Mouse (Mus musculus) hindbrain, embryonic 14.5 days (tissue): ENCODE measurements around the gene Ccdc69. TPM values are rescaled to one million over a fixed set of nuclear protein-coding genes. Genes with fewer than 3 reads are reported as not detected.

Experiments used
- ATAC-seq: fragments of 200-750 bp; cut with Nextera tagmentation; 2 replicates; pipeline ENCODE4 v1.8.0; 2017; ENCODE audit warnings: moderate number of reproducible peaks, mild to moderate bottlenecking, moderate TSS enrichment, moderate library complexity; ENCODE audit not compliant: low FRiP score
- DNase-seq: peaks from one replicate; pipeline ENCODE4 v3.0.0-alpha.2; 2015; ENCODE audit warnings: low spot score
- H3K27ac ChIP-seq: fragments of 300-500 bp; sonication (generic); 2 replicates; pipeline ENCODE4 v1.5.1; 2014; ENCODE audit warnings: mild to moderate bottlenecking, moderate library complexity
- H3K27me3 ChIP-seq: fragments of 300-500 bp; sonication (generic); 2 replicates; pipeline ENCODE4 v1.6.1; 2014; ENCODE audit warnings: mild to moderate bottlenecking, low read length, mixed read lengths; ENCODE audit not compliant: control insufficient read depth, insufficient read depth
- H3K36me3 ChIP-seq: fragments of 300-500 bp; sonication (generic); replicated peaks from 2 replicates; pipeline ENCODE4 v1.6.1; 2014; ENCODE audit not compliant: control insufficient read depth, insufficient read depth
- H3K4me1 ChIP-seq: fragments of 300-500 bp; sonication (generic); replicated peaks from 2 replicates; pipeline ENCODE4 v1.6.1; 2014; ENCODE audit warnings: antibody characterized with exemption, low read length, mixed read lengths; ENCODE audit not compliant: control insufficient read depth, insufficient read depth
- H3K4me2 ChIP-seq: fragments of 300-500 bp; sonication (generic); replicated peaks from 2 replicates; pipeline ENCODE4 v1.6.1; 2014; ENCODE audit warnings: mild to moderate bottlenecking, moderate library complexity
- H3K4me3 ChIP-seq: fragments of 300-500 bp; sonication (generic); replicated peaks from 2 replicates; pipeline ENCODE4 v1.5.1; 2014; ENCODE audit warnings: mild to moderate bottlenecking, low read length
- H3K9ac ChIP-seq: fragments of 300-500 bp; sonication (generic); 2 replicates; pipeline ENCODE4 v1.6.1; 2014
- H3K9me3 ChIP-seq: fragments of 300-500 bp; sonication (generic); 2 replicates; pipeline ENCODE4 v1.6.1; 2016; ENCODE audit warnings: low read length; ENCODE audit not compliant: control insufficient read depth
- WGBS: fragments of 180-500 bp; shearing (Covaris S2); extraction: QIAGEN DNeasy Blood & Tissue Kit; methylation state at CpG from one replicate; pipeline ENCODE4 v1.1.7; 2014; 5-methylcytosine and 5-hydroxymethylcytosine counted together
- polyA plus RNA-seq: library from polyadenylated mRNA; unstranded; fragments of >200 nt; fragmentation: Nextera tagmentation; extraction: Ambion mirVana; gene quantifications from 2 replicates; pipeline ENCODE4 v1.2.1, GENCODE M21; 2014

The Ccdc69 gene
- polyA plus RNA-seq, 1 experiment from 2014 or later = 0.36 TPM

- Histone ChIP-seq H3K4me2 (no peak overlapping the region), H3K9ac (no peak overlapping the region), H3K9me3 (no peaks in the 10 kb centered on the region), H3K27me3 (no peaks in the 10 kb centered on the region), H3K4me3 (no peak overlapping the region), H3K36me3 (no peaks in the 10 kb centered on the region; the same call in 1 of the 2 replicates), H3K4me1 (no peaks in the 10 kb centered on the region), H3K27ac (no peak overlapping the region)
- ATAC-seq = no peak
- DNase-seq = no peak
- WGBS = 64% methylated on average over 7 of the region's 7 CpGs
Measured at GRCm38 (mm10) chr11:55113209-55113860, 35.4 kb upstream of the Ccdc69 start.

- no peaks in the 10 kb centered on the region for H3K9me3 ChIP-seq
- H3K27me3 ChIP-seq = no peaks in the 10 kb centered on the region
- no peak overlapping the region for H3K4me3 ChIP-seq
- no peak for DNase-seq
- H3K27ac ChIP-seq = no peak overlapping the region
- H3K4me2 ChIP-seq = no peak overlapping the region
- WGBS = 83% methylated on average over 7 of the region's 7 CpGs
- peaks cover 7% of the 10 kb centered on the region for H3K36me3 ChIP-seq
- no peaks in the 10 kb centered on the region for H3K4me1 ChIP-seq
- H3K9ac ChIP-seq = no peak overlapping the region
- ATAC-seq = no peak
Measured at GRCm38 (mm10) chr11:55110566-55111169, 32.7 kb upstream of the Ccdc69 start.

DNA sequence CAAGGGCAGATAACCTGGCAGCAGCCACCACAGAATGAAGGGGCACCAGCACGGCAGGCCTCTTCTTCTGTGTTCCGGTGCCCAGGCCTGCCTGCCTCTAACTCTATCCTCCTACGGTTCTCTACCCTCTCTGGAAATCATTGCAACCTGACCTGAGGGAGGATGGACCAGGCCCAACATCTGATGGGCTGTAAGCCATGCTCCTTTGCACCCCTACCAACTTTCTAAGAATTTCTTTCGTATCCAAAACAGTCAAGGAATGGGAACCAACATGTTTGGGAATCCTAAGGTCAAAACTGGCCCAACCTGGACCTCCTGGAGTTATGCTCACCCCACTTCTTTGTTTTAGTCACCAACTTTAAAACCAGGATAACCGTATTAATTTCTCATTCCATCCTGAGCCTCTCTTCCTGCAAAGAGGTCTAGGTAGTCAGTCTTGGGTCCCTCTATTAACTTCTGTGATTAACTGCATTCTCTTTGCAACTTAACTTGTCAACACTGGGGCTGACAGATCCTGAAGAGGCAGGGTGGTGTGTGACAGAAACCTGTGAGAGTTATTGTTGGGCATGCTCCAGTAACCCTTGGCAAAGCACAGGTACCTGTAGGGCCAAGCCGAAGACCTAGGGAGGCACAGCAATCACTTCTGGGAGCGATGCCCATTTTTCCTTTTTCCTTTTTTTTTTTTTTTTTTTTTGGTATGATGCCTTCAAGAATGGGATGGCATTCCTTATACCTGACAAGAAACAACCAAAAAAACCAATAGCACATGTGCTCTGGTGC, 31.8 kb upstream of the Ccdc69 start:
- Histone ChIP-seq H3K9me3 (no peaks in the 10 kb centered on the region), H3K4me2 (no peak overlapping the region), H3K27me3 (no peaks in the 10 kb centered on the region), H3K36me3 (peaks cover 7% of the 10 kb centered on the region), H3K9ac (no peak overlapping the region), H3K4me1 (no peaks in the 10 kb centered on the region), H3K4me3 (no peak overlapping the region), H3K27ac (no peak overlapping the region)
- DNase-seq = no peak
- no peak for ATAC-seq
- 93% methylated on average over 7 of the region's 7 CpGs for WGBS

GRCm38 (mm10) chr11:55106636-55107035, 28.7 kb upstream of the Ccdc69 start:
- Histone ChIP-seq H3K4me2 (no peak overlapping the region), H3K4me3 (no peak overlapping the region), H3K36me3 (peaks cover 7% of the 10 kb centered on the region), H3K9me3 (no peaks in the 10 kb centered on the region), H3K27me3 (no peaks in the 10 kb centered on the region), H3K27ac (no peak overlapping the region), H3K4me1 (no peaks in the 10 kb centered on the region), H3K9ac (no peak overlapping the region)
- WGBS = 100% methylated on average over 1 of the region's 1 CpGs
- ATAC-seq (no peak), DNase-seq (no peak)

GRCm38 (mm10) chr11:55105389-55105788, 27.5 kb upstream of the Ccdc69 start:
- WGBS = 89% methylated on average over 4 of the region's 4 CpGs
- no peaks in the 10 kb centered on the region for H3K4me1 ChIP-seq
- no peak overlapping the region for H3K4me2 ChIP-seq
- no peaks in the 10 kb centered on the region for H3K27me3 ChIP-seq
- H3K36me3 ChIP-seq = peaks cover 7% of the 10 kb centered on the region
- H3K9ac ChIP-seq = no peak overlapping the region
- ATAC-seq = no peak
- H3K27ac ChIP-seq = no peak overlapping the region
- DNase-seq = no peak
- no peaks in the 10 kb centered on the region for H3K9me3 ChIP-seq
- no peak overlapping the region for H3K4me3 ChIP-seq

GRCm38 (mm10) chr11:55103229-55103628, 25.3 kb upstream of the Ccdc69 start:
- DNase-seq (peak; percentile 42), ATAC-seq (no peak)
- H3K27ac ChIP-seq = no peak overlapping the region
- peaks cover 4% of the 10 kb centered on the region; the same call in 1 of the 2 replicates for H3K4me1 ChIP-seq
- 54% methylated on average over 3 of the region's 3 CpGs for WGBS
- H3K4me3 ChIP-seq = no peak overlapping the region
- H3K4me2 ChIP-seq = no peak overlapping the region
- no peak overlapping the region for H3K9ac ChIP-seq
- no peaks in the 10 kb centered on the region for H3K27me3 ChIP-seq
- peaks cover 7% of the 10 kb centered on the region; the same call in 1 of the 2 replicates for H3K36me3 ChIP-seq
- no peaks in the 10 kb centered on the region for H3K9me3 ChIP-seq

GRCm38 (mm10) chr11:55102015-55102414, 24.1 kb upstream of the Ccdc69 start:
- Histone ChIP-seq H3K9me3 (no peaks in the 10 kb centered on the region), H3K27me3 (no peaks in the 10 kb centered on the region), H3K36me3 (peaks cover 7% of the 10 kb centered on the region; the same call in 1 of the 2 replicates), H3K4me3 (no peak overlapping the region), H3K4me2 (no peak overlapping the region), H3K4me1 (peaks cover 4% of the 10 kb centered on the region; the same call in 1 of the 2 replicates), H3K27ac (no peak overlapping the region), H3K9ac (no peak overlapping the region)
- WGBS = 88% methylated on average over 3 of the region's 3 CpGs
- ATAC-seq = no peak
- DNase-seq = no peak

DNA sequence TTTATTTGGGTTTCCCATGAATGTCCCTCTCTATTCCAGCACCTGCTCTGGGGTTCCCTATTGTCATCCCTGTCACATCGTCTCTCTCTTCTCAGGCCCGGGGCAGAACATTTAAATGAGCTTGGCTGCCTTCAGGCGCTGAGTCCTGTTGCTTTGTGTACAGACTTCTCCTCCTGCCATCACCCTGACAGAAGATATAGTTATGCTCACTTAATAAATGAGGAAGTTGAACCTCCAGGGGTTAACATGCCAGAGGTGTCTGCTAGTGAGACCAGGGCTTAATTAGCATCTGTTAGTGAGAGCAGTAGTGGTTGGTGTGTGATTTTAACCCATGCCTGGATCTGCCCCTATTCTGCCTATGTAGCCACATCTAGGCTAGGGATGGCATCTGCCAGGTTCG, 21.9 kb upstream of the Ccdc69 start:
- Histone ChIP-seq H3K27me3 (no peaks in the 10 kb centered on the region), H3K4me2 (no peak overlapping the region), H3K4me1 (peaks cover 4% of the 10 kb centered on the region; the same call in 1 of the 2 replicates), H3K9me3 (no peaks in the 10 kb centered on the region), H3K36me3 (no peaks in the 10 kb centered on the region), H3K9ac (0 out of 2 replicates have a peak overlapping the region, but pooled peaks have one; percentile 16), H3K4me3 (no peak overlapping the region), H3K27ac (no peak overlapping the region)
- DNase-seq = no peak
- whole genome bisulfite sequencing = 23% methylated on average over 4 of the region's 4 CpGs
- ATAC-seq = no peak

DNA sequence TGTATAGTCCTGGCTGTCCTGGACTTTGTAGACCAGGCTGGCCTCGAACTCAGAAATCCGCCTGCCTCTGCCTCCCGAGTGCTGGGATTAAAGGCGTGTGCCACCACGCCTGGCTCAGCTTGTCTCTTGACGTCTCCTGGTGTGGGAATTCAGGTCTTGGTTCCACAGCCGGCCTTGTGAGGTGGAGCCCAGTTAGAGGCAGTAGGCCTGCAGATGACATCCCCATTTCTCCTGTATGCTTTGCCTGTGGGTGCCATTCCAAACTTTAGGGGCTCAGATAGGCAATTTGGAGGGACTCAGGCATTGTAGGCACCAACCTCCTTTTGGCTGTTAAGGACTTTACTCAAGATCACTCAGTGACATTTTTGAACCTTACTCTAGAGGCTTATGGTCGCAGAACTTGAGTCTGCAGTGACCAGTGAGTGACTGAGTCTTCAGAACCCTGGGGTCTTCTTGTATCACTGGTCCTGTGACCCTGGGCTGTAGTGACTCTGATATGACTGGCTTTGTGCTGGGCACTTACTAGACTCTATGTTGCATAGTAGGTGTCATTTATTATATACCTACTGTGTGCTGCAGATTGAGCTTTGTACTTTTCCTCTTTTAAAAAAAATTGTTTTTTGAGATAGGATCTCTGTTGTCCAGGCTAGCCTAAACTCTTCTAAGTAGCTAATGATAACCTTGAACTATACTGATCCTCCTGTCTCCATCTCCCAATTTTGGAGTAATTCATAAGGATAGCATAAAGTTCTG, 21.3 kb upstream of the Ccdc69 start:
- no peaks in the 10 kb centered on the region for H3K36me3 ChIP-seq
- H3K27me3 ChIP-seq = no peaks in the 10 kb centered on the region
- H3K4me2 ChIP-seq = peak overlapping the region; percentile 71; the same call in 1 of the 2 replicates
- H3K9ac ChIP-seq = no peak overlapping the region
- H3K9me3 ChIP-seq = no peaks in the 10 kb centered on the region
- 88% methylated on average over 8 of the region's 8 CpGs for WGBS
- no peak overlapping the region for H3K27ac ChIP-seq
- H3K4me3 ChIP-seq = peak overlapping the region; percentile 56
- H3K4me1 ChIP-seq = peaks cover 4% of the 10 kb centered on the region; the same call in 1 of the 2 replicates
- ATAC-seq (no peak), DNase-seq (no peak)
